Mouse (Mus musculus) spleen, adult 12 weeks (tissue): ENCODE data around the gene Sfi1.
"Not testable (repeated sequence)": the region's sequence is repeated elsewhere in the genome, so short reads cannot be mapped to it uniquely, and the experiment has no call there.

Experiments
- DNase-seq: peaks from one replicate; pipeline ENCODE4 v3.0.0; 2022; ENCODE audit warnings: low spot score

Gene Sfi1

DNA sequence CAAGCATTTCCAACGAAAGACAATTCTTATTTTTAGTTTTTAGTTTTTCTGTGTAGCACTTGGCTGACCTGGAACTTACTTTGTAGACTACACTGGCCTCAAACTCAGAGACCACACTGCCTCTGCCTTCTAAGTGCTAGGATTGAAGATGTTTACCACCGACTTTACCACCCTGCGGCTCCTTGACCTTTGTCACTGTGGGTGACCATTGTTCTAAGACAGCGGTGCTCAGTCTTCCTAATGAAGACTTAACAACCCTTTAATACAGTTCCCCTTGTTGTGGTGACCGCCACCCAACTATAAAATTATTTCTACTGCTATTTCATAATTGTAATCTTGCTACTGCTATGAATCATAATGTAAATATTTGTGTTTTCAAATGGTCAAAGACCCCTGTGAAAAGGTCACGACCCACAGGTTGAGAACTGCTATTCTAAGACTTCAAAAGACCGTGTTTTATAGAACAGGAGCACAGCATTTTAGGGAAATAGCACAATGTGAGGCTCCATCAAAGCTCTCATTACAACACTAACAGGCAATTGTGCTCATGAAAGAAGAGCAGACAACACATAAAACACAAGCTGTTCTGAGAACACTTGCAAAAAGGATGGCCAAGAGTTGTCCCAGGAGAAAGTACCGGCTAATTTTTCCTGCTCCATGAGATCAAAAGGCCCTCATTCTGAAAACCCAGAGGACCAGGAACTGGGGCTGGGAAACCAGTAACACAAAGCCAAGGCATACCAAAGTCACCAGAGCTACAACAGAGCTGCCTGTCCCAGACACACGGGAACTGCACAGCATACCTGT, 47.7 kb downstream of the Sfi1 start:
- not testable (repeated sequence) for DNase-seq

DNA sequence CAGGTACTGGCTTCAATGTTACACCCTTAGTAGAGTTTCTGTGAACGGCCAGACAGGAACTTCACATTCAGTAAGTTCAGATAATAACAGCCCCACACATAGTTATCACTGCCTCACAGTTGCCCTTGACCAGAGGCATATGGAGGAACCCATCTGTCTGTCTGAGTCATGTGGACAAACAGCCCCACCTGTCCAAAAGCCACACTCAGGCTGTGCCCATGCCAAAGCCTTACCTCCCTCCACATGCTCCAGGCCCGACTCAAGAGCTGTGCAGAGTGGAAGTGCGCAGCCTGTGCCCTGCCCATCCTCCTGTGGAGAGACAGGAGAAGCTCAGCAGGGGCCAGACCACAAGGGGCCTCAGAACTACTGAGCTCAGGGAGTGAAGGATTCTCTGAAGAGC, 49.3 kb downstream of the Sfi1 start:
- not testable (repeated sequence) for DNase-seq

DNA sequence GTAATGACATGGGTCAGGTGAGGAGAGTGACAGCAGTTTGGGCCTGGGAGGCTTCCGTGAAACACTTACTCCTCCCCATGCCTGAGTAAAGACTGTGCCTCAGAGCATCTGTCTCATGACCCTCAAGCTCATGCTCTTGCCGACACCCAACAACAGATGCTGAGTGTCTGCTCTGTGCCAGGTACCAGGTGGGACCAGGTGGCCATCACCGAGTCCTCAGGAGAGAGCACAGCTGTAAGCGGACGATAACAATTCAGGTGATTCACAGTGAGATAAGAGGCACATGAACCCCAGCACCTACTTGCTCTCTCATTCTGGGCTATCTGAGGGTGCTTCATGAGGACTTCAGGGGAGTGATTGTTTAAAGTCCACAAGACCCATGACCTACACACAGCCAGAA, 50.9 kb downstream of the Sfi1 start:
- DNase-seq = peak; percentile 61

DNA sequence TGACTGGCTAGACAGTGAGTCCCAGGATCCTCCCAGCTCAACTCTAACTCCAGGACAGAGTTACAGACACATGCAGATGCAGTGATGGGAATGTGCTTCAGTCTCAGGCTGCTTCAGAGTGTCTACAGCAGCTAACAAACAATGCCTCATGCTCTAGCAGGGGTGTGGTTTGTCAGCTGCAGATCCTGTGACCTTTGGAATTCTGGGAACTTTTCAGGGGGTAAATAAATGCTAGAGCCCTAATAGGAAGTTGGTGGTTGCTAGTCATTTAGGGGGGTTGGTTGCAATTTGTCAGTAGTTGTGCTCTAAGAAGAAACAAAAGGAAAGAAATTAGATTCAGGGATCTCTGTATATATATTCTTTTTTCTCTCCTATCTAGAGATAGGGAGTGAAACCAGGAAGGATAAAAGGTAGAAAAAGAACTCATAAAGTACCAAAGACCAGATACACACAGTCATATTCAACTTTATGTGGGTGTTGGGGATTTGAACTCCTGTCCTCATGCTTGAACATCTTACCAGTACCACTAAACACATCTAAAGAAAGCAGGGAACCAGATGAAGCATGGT, 52.2 kb downstream of the Sfi1 start:
- DNase-seq = not testable (repeated sequence)

DNA sequence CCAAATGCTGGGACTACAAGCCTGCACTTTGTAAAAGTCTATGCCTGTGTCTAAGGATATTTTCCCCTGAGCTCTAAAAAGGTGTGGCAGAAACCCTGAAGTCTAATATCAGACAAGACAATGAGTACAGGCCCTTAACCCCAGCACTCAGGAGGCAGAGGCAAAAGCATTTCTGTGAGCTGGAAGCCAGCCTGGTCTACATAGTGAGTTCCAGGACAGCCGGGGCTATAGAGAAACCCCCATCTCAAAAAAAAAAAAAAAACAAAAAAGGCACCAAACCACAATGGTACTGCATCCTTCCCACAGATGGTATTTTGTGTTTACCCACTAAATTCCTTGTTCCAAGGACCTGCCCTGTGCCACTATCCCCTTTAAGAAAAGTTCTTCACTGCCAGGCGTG, 54.9 kb downstream of the Sfi1 start:
- DNase-seq = not testable (repeated sequence)

DNA sequence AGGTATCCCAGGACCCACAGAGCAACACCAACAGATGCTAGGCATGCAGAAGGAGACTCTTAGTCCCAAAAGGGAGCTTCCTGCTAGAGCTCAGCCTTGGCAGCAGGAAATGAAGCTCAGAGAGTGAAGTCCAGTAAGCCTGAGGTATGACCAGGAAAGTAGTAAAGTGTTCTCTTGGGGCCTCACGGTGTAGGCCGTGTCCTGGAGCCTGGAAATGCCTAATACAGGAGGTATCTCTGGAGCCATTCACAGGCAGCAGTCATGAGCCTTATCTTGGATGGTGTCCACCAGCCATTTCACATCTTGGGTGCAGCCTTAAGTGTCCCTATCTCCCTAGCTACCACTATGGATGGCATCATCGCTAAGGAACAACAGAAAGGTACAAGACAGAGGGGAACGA, 56.0 kb downstream of the Sfi1 start:
- peak; percentile 48 for DNase-seq

DNA sequence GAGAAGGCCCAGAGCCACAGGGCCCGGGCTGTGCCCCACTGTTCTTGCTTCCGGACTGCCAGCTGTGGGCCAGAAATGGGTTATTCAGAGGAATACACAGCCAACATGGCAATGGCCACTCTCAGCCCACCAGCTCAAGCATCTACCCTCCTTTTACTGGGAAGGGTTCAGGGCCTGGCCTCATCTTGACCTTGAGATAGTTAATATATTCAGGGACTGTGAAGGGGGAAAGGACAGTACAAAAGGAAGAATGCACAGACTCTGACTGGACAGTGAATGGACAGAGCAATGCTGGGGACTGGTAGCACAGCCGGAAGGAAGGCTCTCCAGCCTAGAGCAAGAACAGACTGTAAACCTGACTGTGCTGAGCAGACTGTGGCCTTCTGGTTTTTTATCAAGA, 57.3 kb downstream of the Sfi1 start:
- DNase-seq = not testable (repeated sequence)

DNA sequence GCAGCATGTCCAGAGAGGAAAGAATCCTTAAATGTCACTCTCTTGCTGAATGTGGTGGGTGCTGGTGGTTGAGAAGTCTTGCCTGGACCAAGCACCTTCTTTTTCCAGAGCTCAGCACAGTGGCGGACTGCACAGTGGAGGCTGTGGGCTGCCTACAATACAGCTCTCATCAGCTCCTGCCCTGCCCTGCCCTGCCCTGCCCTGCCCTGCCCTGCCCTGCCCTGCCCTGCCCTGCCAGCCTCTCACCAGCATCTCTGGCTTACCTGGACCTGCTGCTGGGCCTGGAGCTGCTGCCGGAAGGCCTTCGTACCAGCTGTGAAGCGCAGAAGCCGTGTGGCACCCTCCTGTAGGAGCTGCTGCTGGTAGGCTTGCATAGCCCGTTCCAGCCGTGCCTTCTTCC, 57.9 kb downstream of the Sfi1 start:
- not testable (repeated sequence) for DNase-seq

DNA sequence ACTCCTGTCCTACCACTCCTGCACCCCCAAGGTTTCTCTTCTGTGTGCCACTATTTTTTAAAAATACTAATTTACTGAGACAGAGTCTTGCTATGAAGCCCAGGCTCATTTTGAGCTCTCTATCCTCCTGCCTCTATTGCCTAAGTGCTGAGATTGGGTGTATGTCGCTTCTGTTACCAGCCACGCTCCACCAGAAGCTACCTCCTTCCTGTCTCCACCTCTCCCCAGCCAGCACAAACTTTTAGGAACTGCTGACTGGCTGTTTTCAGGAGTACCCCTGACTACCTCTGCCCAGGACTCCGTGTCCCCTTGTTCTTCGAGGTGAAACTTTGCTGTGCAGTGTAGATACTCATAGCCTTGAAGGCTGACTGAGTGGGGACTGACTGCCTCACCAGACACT, 59.9 kb downstream of the Sfi1 start:
- not testable (repeated sequence) for DNase-seq

DNA sequence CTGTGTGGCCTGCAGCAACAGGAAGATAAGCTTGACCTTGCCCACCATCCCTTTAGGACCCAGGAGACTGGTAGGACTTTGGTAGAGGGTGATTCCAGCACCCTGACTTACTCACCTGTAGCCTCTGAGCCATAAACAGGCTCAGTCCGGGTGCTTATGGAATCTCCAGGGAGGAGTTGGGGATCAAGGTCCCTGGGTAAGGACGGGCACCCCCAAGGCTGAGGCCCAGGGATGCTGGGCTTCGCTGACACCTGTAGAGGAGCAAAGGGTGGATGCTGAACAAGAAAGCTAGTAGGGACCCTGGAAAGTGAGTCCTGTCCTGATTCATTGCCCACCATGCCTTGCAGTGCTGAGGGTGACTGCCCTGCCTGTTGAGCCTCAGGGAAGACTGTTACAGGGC, 60.3 kb downstream of the Sfi1 start:
- not testable (repeated sequence) for DNase-seq

DNA sequence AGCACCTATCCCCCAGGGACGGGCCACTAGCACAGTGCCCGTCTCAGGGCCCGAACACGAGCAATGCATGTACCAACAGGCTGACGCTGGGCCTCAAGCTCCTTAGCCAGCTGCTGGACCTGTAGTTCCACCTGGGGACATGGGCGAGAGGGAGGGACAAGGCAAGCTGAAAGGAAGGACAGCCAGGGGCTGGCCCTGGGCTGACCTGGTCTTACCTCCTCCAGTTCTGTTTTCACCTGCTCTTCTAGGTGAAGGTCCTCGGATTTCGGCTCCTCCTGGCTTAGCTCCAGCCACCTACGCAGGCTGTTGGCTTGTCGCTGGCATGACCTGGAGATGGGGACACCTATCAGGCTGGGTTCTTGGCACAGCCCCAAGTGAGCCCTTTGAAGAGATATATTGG, 61.3 kb downstream of the Sfi1 start:
- DNase-seq = not testable (repeated sequence)

DNA sequence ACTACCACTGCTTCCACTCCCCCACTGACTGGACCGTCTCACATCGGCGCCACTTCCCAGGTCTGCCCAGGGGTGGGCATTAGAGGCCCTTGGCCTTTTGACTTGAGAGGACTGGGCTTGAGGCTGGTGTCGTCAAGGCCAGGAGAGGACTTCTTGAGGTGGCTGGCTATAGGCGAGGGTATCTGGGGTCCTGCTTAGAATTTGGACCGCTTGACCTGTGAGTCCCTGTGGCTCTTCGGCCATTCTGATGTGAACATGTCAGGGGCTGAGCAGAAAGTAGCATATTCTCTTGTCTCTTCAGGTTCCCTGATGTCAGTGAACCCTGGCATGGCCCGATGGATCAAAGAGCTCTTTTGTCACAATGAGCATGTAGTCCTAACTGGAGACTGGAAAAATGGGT, 63.4 kb downstream of the Sfi1 start:
- not testable (repeated sequence) for DNase-seq

DNA sequence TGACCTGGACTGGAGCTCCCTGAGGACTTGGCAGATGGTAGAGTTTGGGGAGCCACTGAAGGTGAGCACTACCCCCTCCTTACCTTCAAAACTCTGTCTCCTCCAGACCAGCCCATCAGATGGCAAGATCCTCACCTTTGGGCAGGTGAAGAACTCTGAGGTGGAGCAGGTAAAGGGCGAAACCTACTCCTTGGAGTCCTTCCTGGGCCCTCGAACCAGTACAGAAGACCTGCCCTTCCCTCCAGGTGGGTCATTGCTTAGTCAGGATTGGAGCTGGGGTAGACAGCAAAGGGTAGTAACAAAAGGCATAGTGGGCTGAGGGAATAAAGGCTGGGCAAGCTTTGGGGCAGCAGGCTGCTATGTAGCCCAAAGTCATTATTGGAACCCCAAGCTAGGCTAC, 64.0 kb downstream of the Sfi1 start:
- not testable (repeated sequence) for DNase-seq

DNA sequence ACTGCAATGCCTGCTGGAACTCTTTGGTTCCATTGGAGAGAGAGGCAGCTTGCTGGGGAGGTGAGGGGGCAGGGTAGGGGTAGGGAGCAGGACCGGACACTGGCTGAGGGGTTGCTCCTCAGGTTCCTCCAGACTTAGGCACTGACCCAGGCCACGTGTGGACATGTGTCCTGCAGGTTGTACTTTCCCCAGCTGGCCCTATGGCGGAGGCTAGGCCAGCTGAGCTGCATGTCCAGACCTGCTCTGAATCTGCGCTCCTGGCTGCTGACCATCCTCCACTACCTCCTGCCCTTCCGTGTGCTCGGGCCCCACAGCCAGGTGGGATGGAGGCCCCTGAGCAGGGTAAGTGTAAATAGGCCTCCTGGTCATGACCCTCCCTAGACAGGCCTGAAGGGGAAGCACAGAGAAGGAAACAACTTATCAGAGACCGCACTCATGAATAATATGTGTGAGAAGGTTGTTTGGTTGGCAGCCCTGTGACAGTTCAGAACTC, 65.9 kb downstream of the Sfi1 start:
- DNase-seq = not testable (repeated sequence)

DNA sequence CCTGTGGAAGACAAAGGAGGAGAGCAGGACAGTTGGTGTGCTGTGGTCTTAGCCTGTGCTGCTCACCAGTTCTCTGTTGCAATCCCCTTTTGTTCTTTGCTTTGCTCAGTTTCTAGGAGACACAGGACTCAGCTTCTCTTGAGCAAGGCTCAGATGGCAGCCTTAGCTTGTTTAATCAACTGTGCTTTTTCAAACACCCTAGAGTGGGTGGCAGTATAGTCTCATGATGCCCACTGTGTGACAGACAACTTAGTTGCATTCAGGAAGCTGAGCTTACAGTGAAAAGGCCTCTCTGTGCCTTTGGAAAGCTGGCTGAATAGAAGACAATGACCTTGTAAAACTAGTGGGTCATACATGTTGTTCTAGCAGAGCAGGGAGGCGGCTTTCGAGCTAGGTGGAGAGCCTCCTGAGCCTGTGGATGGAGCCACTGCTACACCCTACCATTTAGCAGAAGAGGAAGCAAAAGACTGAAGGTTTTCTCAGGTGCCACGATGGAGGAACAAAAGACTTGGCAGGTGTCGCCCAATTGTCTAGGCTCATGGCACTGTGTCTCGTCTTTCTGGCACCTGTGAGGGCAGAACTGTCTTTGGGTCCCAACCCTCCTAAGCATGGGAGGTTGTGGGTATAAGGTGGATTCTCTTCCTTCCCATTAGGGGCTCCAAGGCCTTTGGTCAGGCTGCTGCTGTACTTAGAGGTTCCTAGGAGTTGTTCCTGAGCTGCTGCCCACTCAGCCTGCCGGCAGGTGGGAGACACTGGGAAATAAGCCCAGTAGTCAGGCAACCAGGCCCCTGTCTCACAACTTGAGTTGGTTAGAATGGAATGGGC, 66.6 kb downstream of the Sfi1 start:
- peak; percentile 72 for DNase-seq

DNA sequence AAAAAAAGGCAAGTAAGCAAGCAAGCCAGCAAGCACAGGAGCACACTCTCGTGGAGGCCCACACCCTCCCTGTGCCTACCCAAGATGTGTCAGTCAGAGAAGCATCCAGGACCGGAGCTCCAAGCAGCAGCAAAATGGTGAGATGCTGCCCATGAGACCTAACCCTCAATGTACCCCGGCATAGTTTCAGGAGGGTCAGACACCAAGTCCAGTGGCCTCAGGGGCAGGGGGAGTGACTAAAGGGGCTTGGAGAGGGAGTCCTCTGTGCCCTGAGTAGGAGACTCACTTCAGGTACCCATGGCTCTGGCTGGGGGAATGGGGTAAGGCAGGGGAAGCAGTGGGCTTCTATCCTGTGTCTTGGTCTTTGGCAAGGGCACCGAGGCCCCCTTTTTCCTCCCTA, 67.3 kb downstream of the Sfi1 start:
- not testable (repeated sequence) for DNase-seq

DNA sequence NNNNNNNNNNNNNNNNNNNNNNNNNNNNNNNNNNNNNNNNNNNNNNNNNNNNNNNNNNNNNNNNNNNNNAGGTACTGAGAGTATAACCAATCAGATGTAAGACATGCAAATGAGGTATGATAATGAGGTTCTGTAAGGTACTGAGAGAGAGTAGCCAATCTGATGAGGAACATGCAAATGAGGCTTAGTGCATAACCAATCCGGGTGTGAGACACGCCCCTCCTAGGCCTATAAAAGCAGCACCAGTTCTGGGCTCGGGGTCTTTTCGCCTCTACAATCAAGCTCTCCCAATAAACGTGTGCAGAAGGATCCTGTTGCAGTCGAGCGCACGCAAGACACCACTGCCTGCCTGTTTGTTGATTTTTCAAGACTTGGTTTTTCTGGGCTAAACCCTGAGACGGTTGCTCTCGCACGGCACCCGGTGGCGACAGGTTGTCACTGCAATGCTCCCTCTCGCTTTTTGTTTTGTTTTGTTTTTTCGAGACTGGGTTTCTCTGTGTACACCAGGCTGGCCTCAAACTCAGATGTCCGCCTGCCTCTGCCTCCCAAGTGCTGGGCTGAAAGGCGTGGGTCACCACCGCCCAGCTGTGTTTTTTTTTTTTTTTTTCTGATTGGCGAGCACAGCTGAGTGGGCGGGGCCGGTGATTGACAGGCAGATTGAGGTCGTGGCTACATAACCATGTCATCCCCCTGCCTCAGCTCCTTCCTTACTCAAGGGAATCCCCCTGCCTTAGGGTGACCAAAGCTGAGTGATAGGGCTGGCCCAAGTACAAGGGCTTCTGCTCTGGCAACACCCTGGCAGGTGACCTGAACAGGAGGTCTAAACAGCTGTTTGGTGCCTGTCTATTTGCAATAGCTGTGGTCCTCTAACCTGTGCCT, 68.1 kb downstream of the Sfi1 start:
- DNase-seq = not testable (repeated sequence)

DNA sequence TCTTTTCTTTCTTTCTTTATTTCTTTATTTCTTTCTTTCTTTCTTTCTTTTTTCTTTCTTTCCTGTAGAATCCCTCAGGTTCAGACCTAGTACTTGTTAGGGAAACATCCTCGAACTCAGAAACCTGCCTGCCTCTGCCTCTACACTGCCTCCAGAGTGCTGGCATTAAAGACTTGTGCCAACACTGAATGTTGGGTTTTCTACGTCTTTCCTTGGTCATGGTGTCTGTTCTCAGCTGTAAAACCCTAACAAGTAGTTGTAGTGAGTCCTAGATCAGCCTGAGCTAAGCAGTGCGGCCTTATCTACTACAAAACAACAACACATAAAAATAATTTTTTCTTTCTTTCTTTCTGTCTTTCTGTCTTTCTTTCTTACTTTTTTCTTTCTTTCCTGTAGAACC, 78.9 kb downstream of the Sfi1 start:
- no peak for DNase-seq

DNA sequence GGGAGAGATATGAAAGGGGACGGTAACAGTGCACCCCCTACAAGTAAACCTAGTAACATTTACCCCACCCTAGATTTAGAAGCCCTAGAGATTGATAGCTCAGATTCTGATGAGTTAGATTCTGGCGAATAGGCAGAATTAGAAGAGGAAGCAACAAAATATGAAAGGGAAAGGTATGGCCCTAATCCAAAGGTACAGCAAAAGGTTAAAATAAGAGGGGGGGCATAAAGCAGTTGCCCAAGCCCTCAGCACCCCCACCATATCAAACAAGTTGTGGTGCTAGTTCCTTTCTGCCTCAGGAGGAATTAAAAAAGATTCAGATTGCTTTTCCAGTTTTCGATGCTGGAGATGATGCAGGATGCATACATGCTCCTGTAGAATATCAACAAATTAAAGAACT, 87.1 kb downstream of the Sfi1 start:
- DNase-seq = no peak

DNA sequence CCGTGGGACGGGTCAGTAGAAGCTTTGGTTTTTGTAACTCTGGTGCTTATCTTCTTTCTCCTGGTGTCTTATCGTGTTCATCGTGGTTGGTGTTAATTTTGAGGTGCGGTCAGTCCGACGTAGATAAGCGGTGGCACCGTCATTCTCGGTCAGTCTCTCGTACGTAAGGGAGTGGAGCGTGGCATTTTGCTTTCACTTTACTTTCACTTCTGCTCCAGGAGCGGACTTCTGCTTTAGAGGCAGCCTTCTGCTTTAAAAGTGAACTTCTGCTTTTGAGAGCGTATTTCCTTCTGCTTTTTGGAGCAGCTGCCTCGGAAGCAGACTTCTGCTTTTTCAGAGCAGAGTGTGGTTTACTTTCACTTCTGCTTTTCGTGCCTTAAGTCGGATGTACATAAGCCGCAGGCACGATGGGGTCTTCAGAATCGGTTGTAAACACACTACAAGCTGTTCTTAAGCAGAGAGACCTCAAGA, 88.0 kb downstream of the Sfi1 start:
- peak; percentile 54 for DNase-seq

DNA sequence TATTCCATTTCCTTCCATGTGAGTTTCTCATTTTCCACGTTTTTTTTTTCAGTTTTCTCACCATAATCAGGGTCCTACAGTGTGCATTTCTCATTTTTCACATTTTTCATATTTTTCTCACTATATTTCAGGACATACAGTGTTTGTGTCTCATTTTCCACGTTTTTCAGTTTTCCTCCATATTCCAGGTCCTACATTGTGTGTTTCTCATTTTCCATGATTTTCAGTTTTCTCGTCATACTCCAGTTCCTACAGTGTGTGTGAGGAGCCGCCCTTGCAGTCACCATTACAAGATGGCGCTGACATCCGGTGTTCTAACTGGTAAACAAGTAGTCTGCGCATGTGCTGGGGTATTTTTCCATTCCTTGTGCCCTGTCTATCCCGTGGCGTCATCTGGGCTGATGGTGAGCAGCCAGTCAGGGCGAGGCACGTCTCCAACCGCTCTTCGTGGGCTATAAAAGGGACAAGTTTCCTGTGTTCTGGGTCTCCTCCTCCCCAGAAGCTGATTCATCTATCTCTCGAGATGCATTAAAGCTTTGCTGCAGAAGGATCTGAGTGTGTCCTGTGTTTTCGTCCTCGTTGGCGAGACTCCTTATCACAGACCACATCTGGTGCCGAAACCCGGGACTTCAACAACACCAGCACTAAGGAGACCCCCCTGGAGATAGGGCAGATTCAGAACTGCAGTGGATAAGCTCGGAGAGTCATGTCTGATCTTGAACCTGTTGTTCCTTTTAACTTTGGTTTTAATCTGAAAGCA, 88.6 kb downstream of the Sfi1 start:
- DNase-seq = peak; percentile 56
